Mouse (Mus musculus) cerebellum, postnatal 25 days (tissue): ENCODE data around the gene Abca4.

Experiments
- DNase-seq, 2 experiments: peaks; one replicate each; pipeline ENCODE4 v3.0.0; 2021; ENCODE audit warnings: mixed read lengths in 2 of 2

The Abca4 gene

GRCm38 (mm10) chr3:122043799-122044547 lies at the start of gene Abca4:
TSS of gene Abca4 (plus strand) at chr3:122044443.
- peak; percentile 27 to 42 for DNase-seq

DNA sequence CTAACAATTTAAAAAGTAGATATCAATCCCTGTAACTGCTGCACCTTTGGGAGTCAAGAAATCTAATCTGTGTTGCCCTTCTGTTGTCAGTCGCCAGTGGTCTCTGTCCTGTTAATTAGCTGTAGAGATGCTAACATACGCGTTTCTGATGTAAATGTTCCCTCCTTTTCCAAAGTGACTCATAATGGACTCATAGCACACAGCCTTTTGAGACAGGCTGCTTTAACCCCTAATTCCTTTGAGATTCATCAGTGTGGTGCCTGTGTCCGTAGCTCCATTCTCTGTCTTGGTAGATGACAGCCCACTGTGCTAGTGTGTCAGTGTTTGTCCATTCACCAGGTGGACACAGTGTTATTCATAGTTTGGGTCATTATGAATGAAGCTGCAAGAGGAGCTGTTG lies 49.1 kb upstream of the Abca4 start:
- no peak for DNase-seq

- no peak for DNase-seq
Measured at GRCm38 (mm10) chr3:121999934-122000333, 44.3 kb upstream of the Abca4 start.

DNA sequence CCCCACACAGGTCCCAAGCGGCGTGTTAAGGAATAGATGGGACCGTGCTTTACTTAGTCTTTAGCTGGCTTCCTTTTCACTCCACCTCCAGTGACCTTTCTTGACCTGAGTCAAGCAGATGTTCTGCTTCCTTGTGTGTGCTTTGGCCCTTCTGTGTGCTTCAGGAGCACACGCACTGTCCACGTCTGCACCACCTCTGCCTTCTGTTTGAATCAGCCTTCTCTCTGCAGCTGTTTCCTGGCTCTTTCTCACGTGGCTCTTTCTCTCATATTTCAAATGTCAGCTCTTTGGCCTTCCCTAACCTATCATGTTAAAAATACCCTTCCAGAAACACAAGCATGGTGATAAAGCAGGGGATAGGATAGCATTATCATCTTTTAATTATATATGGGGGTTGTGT lies 42.7 kb upstream of the Abca4 start:
- DNase-seq: no peak

GRCm38 (mm10) chr3:122009818-122010217 lies 34.4 kb upstream of the Abca4 start:
- DNase-seq: no peak

DNA sequence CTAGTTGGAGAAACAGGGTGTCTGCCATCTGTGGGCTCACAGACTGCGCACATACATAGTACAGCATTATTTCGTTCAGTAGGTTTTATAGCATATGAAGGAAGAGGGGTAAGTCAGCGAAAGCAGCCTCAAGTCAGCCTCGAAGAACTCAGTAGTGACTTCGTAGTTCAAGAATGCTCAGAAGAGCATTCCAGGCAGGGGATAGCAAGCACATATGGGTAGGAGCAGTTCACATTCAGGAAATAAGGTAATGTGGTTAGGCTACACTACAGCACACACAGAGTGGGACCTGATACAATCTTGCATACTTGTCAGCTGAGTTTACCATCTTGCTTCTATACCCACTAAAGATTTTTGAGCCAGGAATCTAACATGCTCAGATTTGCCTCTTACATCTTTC lies 34.0 kb upstream of the Abca4 start:
- DNase-seq: no peak

- DNase-seq: no peak
Measured at GRCm38 (mm10) chr3:122012464-122012863, 31.8 kb upstream of the Abca4 start.

- DNase-seq: no peak
Measured at GRCm38 (mm10) chr3:122018421-122018820, 25.8 kb upstream of the Abca4 start.

- DNase-seq: no peak
Measured at GRCm38 (mm10) chr3:122019159-122019558, 25.1 kb upstream of the Abca4 start.

- DNase-seq: no peak
Measured at GRCm38 (mm10) chr3:122021029-122021652, 23.1 kb upstream of the Abca4 start.

DNA sequence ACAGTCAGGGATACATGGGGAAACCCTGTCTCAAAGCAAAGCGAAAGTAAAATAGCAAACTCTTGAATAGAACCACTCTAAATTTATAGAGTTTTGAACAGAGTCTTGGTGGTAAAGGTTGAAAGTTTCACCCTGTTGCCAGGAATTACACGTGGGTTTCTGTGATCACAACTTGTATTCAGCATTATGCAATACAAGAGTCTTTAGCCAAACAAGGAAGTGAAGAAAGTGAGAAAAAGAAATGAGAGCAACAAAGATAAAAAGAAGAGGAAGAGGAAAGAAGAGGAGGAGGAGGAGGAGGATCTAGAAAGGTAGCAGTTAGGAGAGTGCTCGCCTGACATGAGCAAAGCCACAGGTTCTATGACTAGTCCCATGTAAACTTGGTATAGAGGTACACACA lies 21.9 kb upstream of the Abca4 start:
- no peak for DNase-seq

DNA sequence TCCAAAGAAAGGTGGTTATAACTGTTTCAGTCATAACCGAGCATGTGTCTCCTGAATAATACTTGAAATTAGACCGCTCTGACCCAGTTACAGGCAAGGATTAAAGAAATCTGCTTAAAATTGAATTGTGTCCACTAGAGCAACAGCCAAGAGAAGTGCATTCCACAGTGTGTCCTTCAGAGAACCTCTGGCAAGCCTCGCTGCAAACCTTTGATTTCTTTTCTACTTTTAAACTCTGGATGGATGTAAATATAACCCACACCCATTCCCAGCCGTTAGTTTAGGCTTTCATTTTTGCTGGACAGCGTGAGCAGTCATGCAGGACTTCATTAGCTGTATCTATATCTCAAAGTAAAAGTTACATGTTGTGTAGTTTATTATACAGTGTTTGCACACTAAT lies 17.6 kb upstream of the Abca4 start:
- no peak for DNase-seq

DNA sequence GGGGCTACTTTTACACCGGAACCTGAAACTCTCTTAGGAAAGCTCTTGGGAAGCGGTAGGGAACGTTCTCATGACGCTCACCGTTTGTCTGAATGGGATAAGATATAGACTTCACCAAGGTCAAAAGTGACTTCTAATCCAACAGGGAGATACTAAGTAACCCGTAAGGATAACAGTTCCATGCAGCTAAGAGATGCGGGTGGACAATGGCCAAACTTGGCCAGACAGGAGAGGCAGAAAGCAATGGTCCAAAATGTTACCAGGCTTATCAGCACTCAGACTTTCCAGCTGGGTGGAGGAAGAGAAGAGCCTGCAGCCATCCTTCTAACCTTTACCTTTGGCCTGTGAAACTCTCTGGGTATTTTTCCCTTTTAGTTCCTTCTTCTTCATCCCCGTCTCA lies 16.5 kb upstream of the Abca4 start:
- DNase-seq: no peak

GRCm38 (mm10) chr3:122033248-122033837 lies 10.9 kb upstream of the Abca4 start:
- DNase-seq: no peak

DNA sequence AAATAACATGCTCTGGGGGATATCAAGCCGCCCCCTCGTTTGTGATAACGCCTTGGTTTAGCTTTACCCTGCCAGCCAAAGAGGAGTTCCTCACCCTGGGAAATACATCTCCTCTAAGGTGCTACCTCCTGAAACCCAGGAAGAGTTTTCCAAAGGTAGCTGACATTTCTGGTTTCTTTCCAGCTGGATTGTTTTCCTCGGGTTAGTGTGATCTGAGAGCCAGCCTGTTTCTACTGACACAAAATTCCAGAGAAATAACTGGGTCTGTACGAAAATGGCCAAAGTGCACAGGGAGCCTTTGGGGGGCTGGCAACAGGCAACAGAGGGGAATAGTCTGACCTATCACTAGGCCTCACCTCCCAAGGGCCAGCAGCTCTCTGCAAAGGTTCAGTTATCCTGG lies 10.0 kb upstream of the Abca4 start:
- no peak for DNase-seq

GRCm38 (mm10) chr3:122035092-122035491 lies 9.2 kb upstream of the Abca4 start:
- no peak for DNase-seq

GRCm38 (mm10) chr3:122040522-122040921 lies 3.7 kb upstream of the Abca4 start:
- no peak for DNase-seq

DNA sequence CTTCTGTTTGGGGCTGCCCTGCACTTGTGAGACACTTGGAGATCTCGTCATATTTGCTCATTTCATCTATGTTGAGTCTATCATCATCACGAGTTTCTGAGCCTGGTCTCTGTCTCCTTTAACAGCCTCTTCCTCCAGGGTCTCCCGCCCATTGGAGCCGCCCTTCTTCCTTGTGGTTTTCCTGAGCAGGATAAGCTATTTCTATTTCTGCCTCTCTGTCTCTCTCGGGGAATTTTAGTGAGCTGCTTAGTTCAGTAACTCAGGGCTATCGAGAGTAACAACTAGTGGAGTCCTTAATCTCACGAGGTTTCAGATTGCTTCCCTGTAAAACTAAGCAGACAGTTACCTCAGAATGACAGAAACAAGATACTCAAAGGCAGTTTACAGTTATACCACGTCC lies 1.1 kb upstream of the Abca4 start:
- DNase-seq: no peak

- DNase-seq: no peak
Measured at GRCm38 (mm10) chr3:122046187-122046620, 2.0 kb downstream of the Abca4 start.

DNA sequence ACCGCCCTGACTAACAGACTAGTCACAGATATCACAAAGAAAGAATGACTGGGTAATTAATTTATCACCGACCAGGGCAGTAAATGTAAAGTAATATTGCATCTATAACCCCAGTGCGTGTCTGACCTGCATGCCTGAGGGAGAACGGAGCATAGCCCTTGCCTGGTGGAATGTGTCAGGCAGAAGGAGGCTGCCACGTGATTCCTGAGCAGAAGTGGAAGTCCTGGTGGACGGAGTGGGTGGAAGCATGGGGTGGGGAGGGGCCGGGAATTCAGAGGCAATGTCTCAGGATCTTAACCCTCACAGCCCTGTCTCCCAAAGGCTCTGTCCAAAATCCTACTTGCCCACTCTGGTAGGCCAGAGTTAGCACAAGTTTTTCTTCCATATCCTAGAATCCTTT lies 3.2 kb downstream of the Abca4 start:
- no peak for DNase-seq

- DNase-seq: peak; percentile 56 to 79
Measured at GRCm38 (mm10) chr3:122047921-122048861, 3.9 kb downstream of the Abca4 start.

- no peak for DNase-seq
Measured at GRCm38 (mm10) chr3:122049158-122049557, 4.9 kb downstream of the Abca4 start.
